In the genomic region with DNA sequence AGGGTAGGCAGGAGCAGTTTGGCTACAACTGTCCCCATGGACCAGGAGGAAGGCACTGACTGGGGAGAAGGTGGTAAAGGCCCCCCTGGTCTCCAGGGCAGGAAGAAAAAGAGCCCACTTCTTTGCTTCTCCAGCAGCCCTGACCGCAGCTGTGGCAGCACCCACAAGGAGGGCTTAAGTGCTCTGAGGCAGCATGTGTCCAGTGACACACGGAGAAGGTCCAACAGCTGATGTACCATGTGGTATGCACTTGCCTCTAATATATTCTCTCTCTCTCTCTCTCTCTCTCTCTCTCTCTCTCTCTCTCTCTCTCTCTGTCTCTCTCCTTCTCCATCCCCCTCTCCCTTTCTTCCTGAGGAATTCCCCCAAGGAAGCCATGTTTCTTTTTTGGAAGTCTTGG, we compare ENCODE assay signal across 1 mouse cellular context.
A peak's percentile ranks its signal among the peaks of the same experiment; 100 is the strongest.
TF ChIP-seq lines count a peak whose summit lies in the region.

Gene Mymk, minus strand, starts transcription at position 202 of the 400 bp plus-strand sequence.

TF ChIP-seq in myocyte, 11 proteins besides CTCF, POLR2A, EP300 and RAD21 (continued from another document):
- TF ChIP-seq MYOD1 (IDR thresholded peaks at IDR 0.05; ENCODE audit: control insufficient read depth in 1 of 3, insufficient read length in 2 of 3, low read depth in 2 of 3): peak; percentile 95 to 99 (median 97)
- TF ChIP-seq SRF (IDR thresholded peaks at IDR 0.05; ENCODE audit: control insufficient read depth, insufficient read length, low read depth): no peak
- TF ChIP-seq REST (IDR thresholded peaks at IDR 0.05; ENCODE audit: insufficient read depth, insufficient read length): no peak
- TF ChIP-seq TCF12 (IDR thresholded peaks at IDR 0.05; ENCODE audit: insufficient read depth, poor library complexity, severe bottlenecking): peak; percentile 94
- TF ChIP-seq POLR2AphosphoS2 (IDR thresholded peaks at IDR 0.05; ENCODE audit: insufficient read length, low read depth): peak; percentile 87
- TF ChIP-seq TCF3 (IDR thresholded peaks at IDR 0.05; ENCODE audit: insufficient read length, low read depth): peak; percentile 87
